Mouse (Mus musculus) kidney, adult 2 months (tissue): ENCODE measurements around the gene Hmgb2.

Experiments used
- CTCF ChIP-seq: fragments of 200-500 bp; conservative IDR thresholded peaks from 2 replicates; pipeline ENCODE4 v1.5.1; 2011; ENCODE audit warnings: low read depth, mild to moderate bottlenecking, control low read depth, low read length, moderate library complexity, mixed read lengths; ENCODE audit not compliant: insufficient read depth, insufficient read length
- POLR2A ChIP-seq: fragments of 200-500 bp; IDR thresholded peaks from one replicate; pipeline ENCODE4 v1.6.1; 2011; ENCODE audit warnings: low read depth, low read length, control low read depth

- TF ChIP-seq CTCF (0 out of 2 replicates have a peak, but pooled peaks have one; percentile 0), POLR2A (peak; percentile 74)
Observed at GRCm38 (mm10) chr8:57487441-57488155, 24.1 kb upstream of the Hmgb2 start, which contains the start of gene Sap30.
